Mouse (Mus musculus) gastrocnemius, postnatal 10 days (tissue): ENCODE measurements at regions not wholly inside any gene's neighbourhood (a gene's known extent, or its start where the extent isn't known, plus 50 kb on each side); places are given as distances from the start of the nearest gene placed in this dataset.

Experiments used
- DNase-seq: peaks from one replicate; pipeline ENCODE4 v3.0.0; 2021; ENCODE audit warnings: mixed read lengths

GRCm38 (mm10) chr2:128403143-128403935 is 187.7 kb upstream of the Spdye4c start:
- DNase-seq: no peak

- DNase-seq: no peak
Observed at GRCm38 (mm10) chr2:128404405-128404804, 186.6 kb upstream of the Spdye4c start.

- no peak for DNase-seq
Observed at GRCm38 (mm10) chr2:128407076-128407475, 183.9 kb upstream of the Spdye4c start.

GRCm38 (mm10) chr2:128408718-128409117 is 182.3 kb upstream of the Spdye4c start:
- DNase-seq: peak; percentile 72

GRCm38 (mm10) chr2:128412352-128412751 is 178.7 kb upstream of the Spdye4c start:
- DNase-seq: peak; percentile 65

GRCm38 (mm10) chr2:128412974-128413373 is 178.0 kb upstream of the Spdye4c start:
- no peak for DNase-seq

- DNase-seq: no peak
Observed at GRCm38 (mm10) chr2:128414588-128415240, 176.3 kb upstream of the Spdye4c start.

GRCm38 (mm10) chr2:128416416-128416815 is 174.6 kb upstream of the Spdye4c start:
- no peak for DNase-seq

GRCm38 (mm10) chr2:128418960-128419359 is 172.0 kb upstream of the Spdye4c start:
- DNase-seq: no peak

GRCm38 (mm10) chr2:128420406-128420805 is 170.6 kb upstream of the Spdye4c start:
- no peak for DNase-seq

GRCm38 (mm10) chr2:128422677-128423076 is 168.3 kb upstream of the Spdye4c start:
- DNase-seq: no peak

- DNase-seq: no peak
Observed at GRCm38 (mm10) chr2:128424236-128424635, 166.8 kb upstream of the Spdye4c start.

- DNase-seq: no peak
Observed at GRCm38 (mm10) chr2:128427181-128427880, 163.7 kb upstream of the Spdye4c start.

- DNase-seq: no peak
Observed at GRCm38 (mm10) chr2:128428154-128428553, 162.9 kb upstream of the Spdye4c start.

GRCm38 (mm10) chr2:128428651-128429633 is 162.1 kb upstream of the Spdye4c start:
- DNase-seq: peak; percentile 44

- no peak for DNase-seq
Observed at GRCm38 (mm10) chr2:128429786-128430185, 161.2 kb upstream of the Spdye4c start.

- no peak for DNase-seq
Observed at GRCm38 (mm10) chr2:128430776-128431291, 160.2 kb upstream of the Spdye4c start.

GRCm38 (mm10) chr2:128431751-128432150 is 159.3 kb upstream of the Spdye4c start:
- no peak for DNase-seq

GRCm38 (mm10) chr2:128432741-128433140 is 158.3 kb upstream of the Spdye4c start:
- DNase-seq: no peak

GRCm38 (mm10) chr2:128433553-128434081 is 157.4 kb upstream of the Spdye4c start:
- no peak for DNase-seq
